Mouse (Mus musculus) T-helper 17 cell (primary cell): ENCODE data around the gene Tas1r3.

Experiments used
- in situ Hi-C, 2 experiments: fragments of 300-600 bp; cut with MboI, MseI; formaldehyde crosslinking; loops; 1 replicate in 1 of 2; 2 replicates in 1 of 2; pipeline ENCODE4 v1.15.1; 2025; ENCODE audit warnings: high pct_unique_total_duplicates in 2 of 2

Gene Tas1r3

DNA sequence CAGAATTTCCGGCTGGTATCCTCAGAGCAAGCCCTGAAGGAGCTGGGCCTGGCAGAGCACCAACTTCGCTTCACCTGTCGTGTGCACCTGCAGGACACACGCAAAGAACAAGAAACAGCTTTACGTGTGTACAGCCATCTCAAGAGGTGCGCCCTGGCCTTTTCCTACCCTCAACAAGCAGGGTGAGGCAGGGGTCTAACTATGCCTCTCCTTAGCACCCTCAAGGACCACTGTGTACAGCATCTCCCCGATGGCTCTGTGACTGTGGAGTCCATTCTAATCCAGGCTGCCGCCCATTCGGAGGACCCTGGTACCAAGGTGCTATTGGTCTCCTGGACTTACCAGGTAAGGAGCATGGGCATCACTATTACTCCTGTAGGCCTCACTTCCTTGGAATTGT, 25.0 kb upstream of the Tas1r3 start:
- in situ Hi-C loops: no loop called here

DNA sequence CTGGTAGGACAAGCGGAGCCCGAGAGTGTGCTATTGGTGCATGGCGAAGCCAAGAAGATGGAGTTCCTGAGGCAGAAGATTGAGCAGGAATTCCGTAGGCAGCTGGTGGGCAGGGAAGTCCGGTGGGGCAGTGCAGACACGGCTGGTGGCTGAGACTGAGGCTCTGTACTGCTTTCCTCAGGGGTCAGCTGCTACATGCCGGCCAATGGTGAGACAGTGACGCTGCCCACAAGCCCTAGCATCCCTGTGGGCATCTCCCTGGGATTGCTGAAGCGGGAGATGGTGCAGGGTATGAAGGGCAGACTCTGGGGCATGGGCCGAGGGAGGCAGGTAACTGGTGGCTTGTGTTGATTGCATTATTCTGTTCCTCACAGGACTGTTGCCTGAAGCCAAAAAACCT, 24.5 kb upstream of the Tas1r3 start:
- in situ Hi-C loops: no loop called here

DNA sequence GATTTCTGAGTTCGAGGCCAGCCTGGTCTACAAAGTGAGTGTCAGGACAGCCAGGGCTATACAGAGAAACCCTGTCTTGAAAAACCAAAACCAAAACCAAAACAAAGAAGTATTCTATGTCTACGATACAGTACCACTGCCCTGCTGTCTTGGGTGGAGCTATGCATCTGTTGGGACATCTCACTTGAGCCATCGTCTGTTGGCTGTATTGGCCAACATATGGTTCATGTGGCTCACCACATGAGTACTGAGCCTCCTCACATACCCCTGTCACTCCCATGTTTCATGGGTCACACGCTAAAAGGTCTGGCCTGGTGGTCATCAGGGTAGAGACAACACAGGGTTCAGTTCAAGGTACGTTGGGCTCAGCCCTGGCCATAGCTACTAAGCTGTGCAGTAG, 23.2 kb upstream of the Tas1r3 start:
- in situ Hi-C loops: no loop called here

DNA sequence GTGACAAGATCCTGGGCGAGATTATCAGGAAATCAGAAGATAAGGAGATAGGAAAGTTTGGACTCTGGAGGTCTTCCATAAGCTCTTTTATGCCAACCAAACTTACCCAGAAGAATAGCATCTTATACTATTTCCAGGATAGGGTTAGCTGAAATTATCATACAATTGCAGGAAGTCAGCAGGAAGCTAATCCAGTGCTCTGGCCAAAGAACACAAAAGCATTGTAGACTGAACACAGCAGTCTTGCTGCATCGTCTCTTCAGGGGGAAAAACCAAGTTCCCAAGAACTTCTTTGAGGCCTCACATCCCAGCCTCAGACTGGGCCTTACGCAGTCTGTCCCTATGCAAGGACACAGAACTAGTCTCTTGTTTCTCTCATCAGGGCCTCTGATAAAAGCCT, 20.4 kb upstream of the Tas1r3 start:
- in situ Hi-C loops: no loop called here

DNA sequence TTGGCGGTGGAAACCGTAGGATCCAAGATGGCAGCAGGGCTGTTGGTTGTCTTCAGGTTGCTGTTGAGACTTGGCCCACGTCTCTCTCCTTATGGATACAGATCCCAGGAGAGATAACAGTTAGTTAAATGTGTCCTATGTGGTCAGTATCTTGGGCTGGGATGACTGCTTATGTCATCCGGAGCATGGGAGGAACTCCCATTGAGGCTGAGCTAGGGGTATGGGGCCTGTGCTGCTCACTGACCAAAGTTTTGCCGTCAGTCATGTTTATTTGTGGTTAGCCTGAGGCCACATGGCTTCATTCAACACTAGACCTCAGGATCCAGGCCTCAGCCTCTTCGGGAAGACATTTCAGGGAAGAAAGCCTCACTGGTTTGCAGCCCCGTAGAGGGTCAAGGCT, 8.2 kb upstream of the Tas1r3 start:
- in situ Hi-C loops: no loop called here

DNA sequence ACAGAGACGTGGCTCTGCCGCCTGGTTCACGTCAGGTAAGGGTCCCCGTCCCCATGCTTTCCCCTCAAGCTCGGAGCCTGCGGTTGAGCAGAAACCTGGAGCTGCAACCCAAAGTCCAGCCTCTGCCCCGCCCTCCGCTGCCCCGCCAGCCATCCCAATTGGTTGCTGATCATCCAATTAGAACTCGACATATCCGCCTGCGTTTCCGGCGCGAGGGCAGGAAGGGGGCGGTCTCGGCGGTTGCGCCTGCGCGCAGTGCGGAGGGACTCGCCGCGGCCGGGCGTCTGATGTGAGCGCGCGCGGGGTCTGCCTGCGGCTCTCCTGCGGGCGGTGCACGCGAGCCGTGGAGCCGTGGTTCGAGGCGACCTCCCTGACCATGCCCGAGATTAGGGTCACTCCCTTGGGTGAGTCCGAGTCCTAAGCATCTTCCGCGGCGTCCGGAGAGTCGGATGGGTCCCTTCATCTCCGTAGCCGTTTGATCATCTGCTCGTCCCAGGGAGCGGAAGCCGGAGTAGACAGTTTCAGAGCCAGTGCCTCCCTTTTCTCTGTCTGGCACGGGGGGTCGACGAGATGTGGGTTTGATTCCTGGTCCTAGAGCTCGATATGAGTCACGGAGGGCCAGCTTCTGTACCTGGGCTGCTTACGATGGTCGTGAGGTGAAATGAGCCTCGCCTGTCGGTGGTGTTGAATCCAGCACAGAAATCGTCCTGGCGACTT, 6.3 kb upstream of the Tas1r3 start, which contains the start of the genes Cptp and Ints11:
Gene Cptp (minus strand): TSS at position 124 of the 717 bp plus-strand sequence.
Gene Ints11 (plus strand): TSS at position 230 of the 717 bp plus-strand sequence.
- in situ Hi-C loops: no loop called here

DNA sequence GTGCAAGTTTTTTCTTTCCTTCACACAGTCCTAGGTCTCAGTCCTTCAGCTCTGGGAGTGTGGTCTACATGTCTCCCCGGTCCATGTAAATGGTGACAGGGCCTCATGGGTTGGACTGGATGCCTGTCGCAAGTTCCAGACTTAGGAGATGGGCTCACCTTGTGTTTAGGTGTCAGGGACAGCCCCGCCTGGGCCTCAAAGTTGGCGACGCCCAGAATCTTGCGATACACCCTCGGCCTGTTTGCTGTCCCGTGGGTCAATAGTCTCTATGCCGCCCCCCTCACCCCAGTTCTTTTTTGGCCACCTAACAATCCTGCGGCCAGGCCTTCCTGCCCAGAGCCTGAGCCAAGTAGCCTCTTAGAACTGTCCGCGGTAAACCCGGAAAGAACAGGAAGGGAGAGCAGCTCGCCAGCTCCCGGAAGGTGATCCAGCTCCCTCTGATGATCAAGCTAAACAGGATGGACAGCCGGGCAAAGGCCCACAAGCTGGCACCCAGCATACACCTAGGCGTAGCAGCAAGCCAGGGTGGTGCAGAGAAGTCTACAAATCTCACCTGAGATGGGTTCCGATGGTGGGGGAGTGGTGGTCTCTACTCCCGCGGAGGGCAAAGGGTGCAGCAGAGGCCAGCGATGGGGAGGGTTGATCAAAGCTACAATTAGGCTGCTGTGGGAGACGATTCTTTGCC, 5.6 kb upstream of the Tas1r3 start:
- in situ Hi-C loops: no loop called here

DNA sequence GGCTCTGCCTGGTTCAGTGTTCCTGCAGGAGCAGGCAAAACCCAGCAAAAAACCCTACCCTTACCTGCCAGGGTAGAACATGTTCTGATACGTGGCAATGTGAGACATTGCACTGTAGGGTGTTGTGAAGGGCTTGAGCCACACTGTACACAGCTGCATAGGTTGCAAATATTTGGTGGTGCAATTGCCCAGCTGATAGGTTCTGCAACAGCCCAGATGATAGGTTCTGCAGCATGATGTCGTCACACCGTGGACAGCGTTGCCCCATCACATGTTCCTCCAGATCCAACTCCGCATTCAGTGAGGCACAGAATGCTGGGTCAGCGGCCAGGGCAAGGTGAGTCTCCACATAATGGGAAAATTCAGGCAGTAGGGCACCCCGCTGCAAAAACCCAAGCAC, 1.4 kb downstream of the Tas1r3 start:
- in situ Hi-C loops: no loop called here

DNA sequence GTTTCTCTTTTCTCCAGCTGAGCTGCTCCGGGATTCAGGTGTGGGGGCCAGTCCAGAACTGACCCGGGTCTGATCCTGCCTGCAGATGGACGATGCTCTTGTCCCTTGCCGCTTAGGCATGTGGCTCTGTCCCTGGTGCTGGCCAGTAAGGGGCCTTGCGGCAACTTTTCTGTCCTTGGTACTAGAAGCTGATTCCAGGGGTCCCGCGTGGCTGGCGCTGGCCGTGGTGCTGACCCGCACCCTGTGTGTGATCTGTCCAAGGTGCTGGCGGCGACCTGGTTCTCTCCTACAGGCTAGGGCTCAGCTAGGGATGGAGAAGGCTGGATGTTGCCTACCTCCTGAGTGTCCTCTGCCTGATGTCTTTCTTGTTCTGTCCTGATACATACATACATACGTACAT, 3.8 kb downstream of the Tas1r3 start:
- in situ Hi-C loops: no loop called here

DNA sequence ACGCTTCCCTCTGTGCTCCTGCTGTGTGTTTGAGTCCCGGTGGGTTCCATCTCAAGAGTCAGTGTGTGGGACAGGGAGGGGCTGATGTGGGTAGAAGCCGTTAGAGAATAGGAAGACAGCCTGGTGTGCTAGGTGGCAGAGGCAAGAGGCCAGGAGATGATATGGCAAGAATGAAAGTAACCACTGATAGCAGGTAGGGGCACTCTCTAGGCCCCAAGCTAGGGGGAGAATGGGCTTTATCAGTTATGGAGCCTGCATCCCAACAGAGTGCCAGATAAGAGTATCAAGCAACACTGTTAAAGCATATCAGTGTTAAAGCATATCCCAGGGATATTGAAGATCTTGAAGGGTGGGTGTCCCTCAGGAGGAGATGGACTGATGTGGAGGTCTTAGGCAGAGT, 6.3 kb downstream of the Tas1r3 start:
- in situ Hi-C loops: no loop called here

DNA sequence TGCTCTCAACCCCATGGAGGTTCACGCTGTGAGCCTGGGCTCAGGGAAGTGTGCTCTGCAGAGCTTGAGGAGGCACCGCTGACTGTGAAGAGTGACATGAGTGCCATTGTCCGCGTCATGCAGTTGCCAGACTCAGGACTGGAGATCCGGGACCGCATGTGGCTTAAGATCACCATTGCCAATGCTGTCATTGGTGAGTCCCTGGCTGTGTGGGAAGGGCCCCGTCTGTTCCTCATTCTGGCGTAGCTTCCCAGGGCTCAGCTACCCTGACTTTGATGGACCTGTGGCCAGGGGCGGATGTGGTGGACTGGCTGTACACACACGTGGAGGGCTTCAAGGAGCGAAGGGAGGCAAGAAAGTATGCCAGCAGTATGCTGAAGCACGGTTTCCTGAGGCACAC, 7.1 kb downstream of the Tas1r3 start:
- in situ Hi-C loops: no loop called here

DNA sequence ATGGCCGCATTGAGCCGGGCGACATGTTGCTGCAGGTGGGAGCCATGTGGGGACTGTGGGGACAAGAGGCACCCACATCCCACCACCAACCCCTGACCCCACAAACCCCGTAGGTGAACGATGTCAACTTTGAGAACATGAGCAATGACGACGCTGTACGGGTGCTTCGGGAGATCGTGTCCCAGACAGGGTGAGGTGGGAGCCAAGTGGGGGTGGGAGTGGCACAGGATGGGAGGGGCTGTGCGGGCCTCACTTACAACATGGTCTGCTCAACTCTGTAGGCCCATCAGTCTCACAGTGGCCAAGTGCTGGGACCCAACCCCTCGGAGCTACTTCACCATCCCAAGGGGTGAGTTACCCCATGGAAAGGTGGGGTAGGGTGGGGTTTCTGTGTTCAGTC, 8.2 kb downstream of the Tas1r3 start:
- in situ Hi-C loops: no loop called here

DNA sequence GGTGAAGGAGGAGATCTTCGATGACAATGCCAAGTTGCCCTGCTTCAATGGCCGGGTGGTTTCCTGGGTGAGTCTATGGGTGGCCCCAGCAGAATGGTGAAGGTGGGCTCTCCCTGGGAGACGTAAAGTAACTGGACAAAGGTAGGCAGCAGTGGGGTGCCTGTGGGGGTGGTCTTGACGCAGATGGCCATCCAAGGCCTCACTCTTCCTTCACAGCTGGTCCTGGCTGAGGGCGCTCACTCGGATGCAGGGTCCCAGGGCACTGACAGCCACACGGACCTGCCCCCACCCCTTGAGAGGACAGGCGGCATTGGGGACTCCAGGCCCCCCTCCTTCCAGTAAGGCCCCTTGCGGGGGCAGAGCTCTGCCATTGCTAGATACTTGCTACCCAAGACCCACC, 9.7 kb downstream of the Tas1r3 start:
- in situ Hi-C loops: no loop called here

DNA sequence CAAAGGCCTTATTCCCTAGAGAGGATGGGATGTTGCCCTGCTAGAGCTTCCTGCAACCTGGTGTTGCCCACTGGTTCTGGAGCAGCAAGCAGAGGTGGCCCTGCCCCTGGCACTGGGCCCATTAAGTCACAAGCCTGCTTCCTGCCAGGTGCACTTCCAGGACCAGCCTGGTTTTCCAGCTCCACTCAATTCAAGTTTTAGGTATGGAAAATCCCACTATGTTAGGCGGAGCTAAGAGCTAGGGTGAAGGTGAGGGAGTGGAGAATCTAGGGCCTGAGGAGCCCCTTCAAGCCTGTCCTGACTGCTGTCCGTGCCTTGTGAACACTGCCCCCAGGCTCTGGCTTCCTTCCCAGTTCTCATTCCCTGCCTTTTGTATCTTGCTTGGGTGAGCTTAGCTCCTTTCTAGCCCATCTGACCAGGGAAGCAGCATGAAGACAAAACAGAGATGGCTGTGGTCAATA, 11.2 kb downstream of the Tas1r3 start:
- in situ Hi-C loops: no loop called here

DNA sequence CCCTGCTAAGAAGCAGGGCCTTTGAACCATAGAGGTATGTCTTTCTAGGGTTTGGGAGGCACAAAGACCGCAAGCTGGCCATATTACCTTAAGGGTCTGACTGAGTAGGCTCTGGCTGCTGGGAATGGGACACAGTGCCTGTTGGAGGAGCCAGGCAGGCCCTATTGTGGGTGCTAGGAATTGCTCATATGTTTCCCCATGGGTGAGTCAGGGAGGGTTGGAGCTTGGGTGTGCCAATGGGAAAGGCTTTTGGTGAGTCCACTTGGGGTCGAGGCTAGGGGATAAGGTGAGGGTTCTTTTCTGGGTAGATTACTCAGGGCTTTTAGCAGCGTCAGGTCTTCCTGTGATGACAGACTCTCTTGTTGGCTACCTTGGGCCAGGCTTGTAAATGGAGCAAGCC, 11.8 kb downstream of the Tas1r3 start:
- in situ Hi-C loops: no loop called here

DNA sequence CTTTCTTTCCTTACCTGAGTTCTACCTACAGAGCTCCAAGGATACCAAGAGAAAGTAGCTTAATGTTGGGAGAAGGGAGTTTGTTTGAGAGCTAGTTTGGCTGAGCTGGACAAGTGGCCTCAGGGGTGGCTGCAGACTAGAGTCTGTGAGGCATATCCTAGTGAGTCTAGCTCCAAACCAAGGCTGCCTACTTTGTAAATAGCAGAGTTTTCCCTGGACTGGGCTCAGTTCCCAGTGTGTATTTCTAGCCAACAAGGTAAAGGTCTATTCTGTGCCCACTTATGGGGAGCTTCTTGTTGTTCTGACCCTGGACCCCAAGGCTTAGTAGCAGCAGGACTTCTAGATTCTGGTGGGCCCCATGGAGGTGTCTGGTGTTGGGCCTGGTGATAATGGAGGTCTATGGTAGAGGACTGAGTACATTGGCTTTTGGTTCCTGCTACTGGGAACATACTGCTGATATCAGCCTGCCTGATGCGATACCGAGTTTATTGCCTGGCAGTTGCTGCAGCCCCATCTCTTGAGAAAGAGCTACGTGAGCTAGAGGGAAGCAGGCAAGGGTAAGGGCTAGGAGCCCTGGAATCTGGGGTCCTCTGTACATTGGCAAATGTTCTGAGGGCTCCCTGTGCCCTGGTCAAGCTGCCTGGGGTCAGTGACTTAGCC, 13.2 kb downstream of the Tas1r3 start:
- in situ Hi-C loops: no loop called here

DNA sequence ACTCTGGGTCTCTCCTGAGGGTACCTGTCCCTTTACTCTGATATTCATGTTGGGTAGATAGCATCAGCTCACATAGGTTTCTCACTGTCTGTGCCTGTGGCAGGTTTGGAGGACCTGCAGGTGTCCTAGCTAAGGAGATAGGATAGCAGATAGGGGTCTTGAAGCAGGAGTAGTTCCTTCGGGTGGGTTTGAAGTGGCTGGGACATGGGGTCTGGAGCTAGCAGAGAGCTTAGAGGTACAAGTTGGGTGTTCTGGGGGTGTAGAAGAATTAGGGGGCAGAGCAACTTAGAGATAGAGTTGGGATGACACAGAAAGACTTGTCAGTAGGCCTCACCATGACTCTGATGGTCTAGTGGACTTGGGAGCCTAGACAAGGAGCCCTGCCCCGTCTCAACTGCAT, 13.8 kb downstream of the Tas1r3 start:
- in situ Hi-C loops: no loop called here

DNA sequence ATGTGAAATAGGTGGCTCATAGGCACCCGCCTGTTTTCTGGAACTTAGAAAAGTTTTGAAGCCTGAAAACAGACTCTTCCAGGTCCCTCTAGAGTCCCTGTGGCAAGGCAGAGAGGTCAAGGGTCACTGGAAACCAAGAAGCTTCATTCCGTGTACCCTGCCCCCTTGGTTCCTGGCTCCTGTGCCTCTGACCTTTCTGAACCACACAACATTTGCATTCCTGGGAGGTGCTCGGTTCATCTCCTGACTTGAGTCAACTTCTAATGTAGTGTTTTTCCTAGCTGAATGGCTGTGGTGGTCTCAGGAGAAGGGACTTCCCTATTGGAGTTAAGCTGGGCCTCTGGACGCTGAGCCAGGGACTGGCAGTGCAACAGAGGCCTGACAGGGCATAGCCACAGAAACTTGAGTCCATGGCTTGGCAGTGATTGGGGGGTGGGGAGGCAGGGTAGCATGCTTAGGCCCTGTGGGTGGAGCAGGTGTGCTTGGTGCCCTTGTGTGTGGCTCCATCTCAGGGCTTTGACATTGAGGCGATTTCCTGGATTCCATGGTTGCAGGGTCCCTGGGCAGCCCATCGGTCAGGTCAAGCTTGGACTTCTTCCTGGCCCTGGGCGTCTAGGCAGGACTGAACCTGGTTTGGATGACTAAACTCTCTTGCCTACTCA, 14.6 kb downstream of the Tas1r3 start:
- in situ Hi-C loops: no loop called here

DNA sequence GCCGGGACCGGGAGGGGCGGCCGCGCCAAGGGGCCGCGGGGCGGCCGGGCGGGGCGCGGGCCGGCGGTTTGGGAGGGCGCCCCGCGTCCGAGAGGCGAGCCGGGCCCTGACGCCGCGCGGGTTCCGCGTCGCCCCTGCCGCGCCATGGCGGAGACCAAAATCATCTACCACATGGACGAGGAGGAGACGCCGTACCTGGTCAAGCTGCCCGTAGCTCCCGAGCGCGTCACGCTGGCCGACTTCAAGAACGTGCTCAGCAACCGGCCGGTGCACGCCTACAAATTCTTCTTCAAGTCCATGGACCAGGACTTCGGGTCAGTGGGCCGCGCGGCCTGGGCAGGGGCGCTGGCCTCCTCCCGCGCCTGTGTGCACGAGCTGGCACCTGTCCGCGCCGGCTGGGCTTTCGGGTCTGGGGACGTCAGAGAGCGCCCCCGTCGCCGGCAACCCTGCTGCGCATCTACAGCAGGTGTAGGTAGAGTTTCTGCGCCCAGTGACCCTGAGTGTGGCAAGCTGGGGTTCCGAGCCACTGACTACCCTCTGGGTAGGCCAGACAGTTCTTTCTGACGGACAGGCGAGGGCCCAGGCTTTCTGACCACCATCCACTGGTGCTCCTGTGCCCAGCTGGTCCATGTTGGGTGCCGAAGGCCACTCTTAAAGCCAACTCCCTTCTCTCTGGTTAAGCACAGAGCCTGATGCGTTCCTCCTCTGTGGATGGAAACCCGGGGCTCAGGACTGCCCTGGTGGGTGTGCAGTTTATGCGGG, 15.4 kb downstream of the Tas1r3 start:
- in situ Hi-C loops: no loop called here

DNA sequence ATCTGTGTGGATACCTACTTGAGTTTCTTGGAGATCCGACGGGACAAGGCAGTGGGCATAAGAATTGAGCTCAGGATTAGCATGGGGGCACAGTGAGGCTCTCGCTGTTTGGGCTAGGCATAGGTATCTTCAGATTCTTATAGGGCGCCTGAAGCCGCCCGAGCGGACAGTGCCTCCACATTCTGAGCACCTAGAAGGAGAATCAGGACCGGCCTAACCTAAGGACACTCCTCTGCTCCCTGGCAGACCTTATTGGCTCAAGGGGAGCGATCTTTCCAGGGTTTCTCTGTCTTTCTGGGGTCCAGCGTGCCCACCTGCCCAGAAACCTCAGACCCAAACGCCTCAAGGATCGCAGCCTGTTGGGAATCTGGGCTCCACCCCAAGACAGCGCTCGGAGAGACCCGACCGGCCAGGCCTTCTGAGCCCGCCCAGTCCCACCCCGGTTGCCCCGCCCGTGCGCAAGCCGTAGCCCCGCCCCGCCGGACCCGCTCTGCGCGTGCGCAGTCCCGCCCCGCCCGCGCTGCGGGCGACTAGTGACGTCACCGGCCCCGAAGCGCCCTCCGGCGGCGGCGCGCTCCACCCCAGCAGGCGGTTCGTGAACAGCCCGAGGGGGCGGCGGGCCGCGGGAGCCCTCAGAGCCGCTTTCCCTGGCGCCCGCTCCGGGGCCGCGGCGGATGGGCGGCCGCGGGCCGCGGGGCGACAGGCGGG, 16.1 kb downstream of the Tas1r3 start, which contains the start of gene Dvl1:
Gene Dvl1 (plus strand): TSS at position 532 of the 708 bp plus-strand sequence.
- in situ Hi-C loops: no loop called here

DNA sequence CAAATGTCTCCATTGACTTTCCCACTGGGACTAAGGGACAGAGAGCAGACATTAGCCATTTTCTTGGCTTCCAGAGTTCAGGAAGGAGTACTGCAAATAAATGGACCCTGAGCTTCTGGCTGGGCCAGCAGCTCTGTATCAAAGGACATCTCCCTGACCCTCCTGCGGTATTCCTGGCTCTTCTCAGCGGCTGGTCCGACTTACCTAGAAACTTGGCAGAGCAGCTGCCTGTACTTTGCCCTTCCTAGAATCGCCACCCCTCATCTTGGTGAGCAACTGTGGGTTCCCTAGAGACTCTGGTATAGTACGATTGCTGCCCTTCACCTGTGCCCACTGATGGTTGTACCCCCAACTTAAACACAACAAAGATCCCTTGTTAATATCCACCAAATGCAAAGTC, 19.9 kb downstream of the Tas1r3 start:
- in situ Hi-C loops: no loop called here
